Mouse (Mus musculus): ENCODE results near the gene Nfe2.

The Nfe2 gene

GRCm38 (mm10) chr15:103257790-103258728, at the start of gene Nfe2:
Gene Nfe2 (minus strand): TSS chr15:103258403.
- no peak for DNase-seq (ENCODE audit: low spot score)

- DNase-seq (ENCODE audit: low spot score) = peak; percentile 95
Measured at GRCm38 (mm10) chr15:103307125-103307524, 48.9 kb upstream of the Nfe2 start.

GRCm38 (mm10) chr15:103305792-103306645, 47.8 kb upstream of the Nfe2 start:
- DNase-seq (ENCODE audit: low spot score) = no peak

GRCm38 (mm10) chr15:103305070-103305678, 47.0 kb upstream of the Nfe2 start:
- DNase-seq (ENCODE audit: low spot score) = peak; percentile 93

GRCm38 (mm10) chr15:103304616-103304969, 46.4 kb upstream of the Nfe2 start:
- DNase-seq (ENCODE audit: low spot score) = no peak

GRCm38 (mm10) chr15:103303916-103304615, 45.9 kb upstream of the Nfe2 start:
- DNase-seq (ENCODE audit: low spot score) = no peak

GRCm38 (mm10) chr15:103302341-103303021, 44.3 kb upstream of the Nfe2 start:
- DNase-seq (ENCODE audit: low spot score) = no peak

GRCm38 (mm10) chr15:103301547-103302340, 43.5 kb upstream of the Nfe2 start:
- DNase-seq (ENCODE audit: low spot score) = no peak

- DNase-seq (ENCODE audit: low spot score) = no peak
Measured at GRCm38 (mm10) chr15:103301046-103301445, 42.8 kb upstream of the Nfe2 start.

GRCm38 (mm10) chr15:103300560-103300959, 42.4 kb upstream of the Nfe2 start:
- DNase-seq (ENCODE audit: low spot score) = no peak

GRCm38 (mm10) chr15:103300067-103300471, 41.9 kb upstream of the Nfe2 start:
- DNase-seq (ENCODE audit: low spot score) = no peak

GRCm38 (mm10) chr15:103299644-103300043, 41.4 kb upstream of the Nfe2 start:
- no peak for DNase-seq (ENCODE audit: low spot score)

- no peak for DNase-seq (ENCODE audit: low spot score)
Measured at GRCm38 (mm10) chr15:103298861-103299616, 40.8 kb upstream of the Nfe2 start.

- DNase-seq (ENCODE audit: low spot score) = no peak
Measured at GRCm38 (mm10) chr15:103298026-103298425, 39.8 kb upstream of the Nfe2 start.

GRCm38 (mm10) chr15:103297313-103297712, 39.1 kb upstream of the Nfe2 start:
- DNase-seq (ENCODE audit: low spot score) = no peak

- no peak for DNase-seq (ENCODE audit: low spot score)
Measured at GRCm38 (mm10) chr15:103295851-103296250, 37.6 kb upstream of the Nfe2 start.

GRCm38 (mm10) chr15:103294649-103295048, 36.4 kb upstream of the Nfe2 start:
- DNase-seq (ENCODE audit: low spot score) = no peak

GRCm38 (mm10) chr15:103293375-103293774, 35.2 kb upstream of the Nfe2 start:
- no peak for DNase-seq (ENCODE audit: low spot score)

- DNase-seq (ENCODE audit: low spot score) = no peak
Measured at GRCm38 (mm10) chr15:103292673-103293345, 34.6 kb upstream of the Nfe2 start.

Measured in layer of hippocampus, adult 9-10 months (tissue).